Mouse (Mus musculus) limb, embryonic 12.5 days (tissue): ENCODE measurements around the gene Hspa1l. TPM values are rescaled to one million over a fixed set of nuclear protein-coding genes. Genes with fewer than 3 reads are reported as not detected.
A peak's percentile ranks its signal among the peaks of the same experiment; 100 is the strongest.

Source experiments
- ATAC-seq: fragments of 200-750 bp; cut with Nextera tagmentation; 2 replicates; pipeline ENCODE4 v1.8.0; 2017; ENCODE audit warnings: low read depth, moderate TSS enrichment; ENCODE audit not compliant: insufficient number of reproducible peaks, insufficient read depth, low FRiP score, low TSS enrichment
- H3K27ac ChIP-seq: fragments of 300-500 bp; sonication (generic); 2 replicates; pipeline ENCODE4 v1.5.1; 2016; ENCODE audit warnings: mild to moderate bottlenecking, moderate library complexity
- H3K27me3 ChIP-seq: fragments of 300-500 bp; sonication (generic); 2 replicates; pipeline ENCODE4 v1.6.1; 2016; ENCODE audit warnings: mild to moderate bottlenecking, moderate library complexity
- H3K36me3 ChIP-seq: fragments of 300-500 bp; sonication (generic); 2 replicates; pipeline ENCODE4 v1.6.1; 2016; ENCODE audit warnings: mild to moderate bottlenecking, moderate library complexity
- H3K4me1 ChIP-seq: fragments of 300-500 bp; sonication (generic); replicated peaks from 2 replicates; pipeline ENCODE4 v1.6.1; 2016
- H3K4me2 ChIP-seq: fragments of 300-500 bp; sonication (generic); 2 replicates; pipeline ENCODE4 v1.6.1; 2016; ENCODE audit warnings: mild to moderate bottlenecking, moderate library complexity
- H3K4me3 ChIP-seq: fragments of 300-500 bp; sonication (generic); replicated peaks from 2 replicates; pipeline ENCODE4 v1.5.1; 2016; ENCODE audit warnings: mild to moderate bottlenecking
- H3K9ac ChIP-seq: fragments of 300-500 bp; sonication (generic); replicated peaks from 2 replicates; pipeline ENCODE4 v1.6.1; 2016; ENCODE audit warnings: mild to moderate bottlenecking, moderate library complexity
- H3K9me3 ChIP-seq: fragments of 300-500 bp; sonication (generic); 2 replicates; pipeline ENCODE4 v1.6.1; 2016; ENCODE audit warnings: mild to moderate bottlenecking, moderate library complexity
- WGBS: fragments of 180-500 bp; shearing (Covaris S2); methylation state at CpG from one replicate; pipeline ENCODE4 v1.1.7; 2016; 5-methylcytosine and 5-hydroxymethylcytosine counted together
- polyA plus RNA-seq: library from polyadenylated mRNA; unstranded; fragments of >200 nt; fragmentation: Nextera tagmentation; extraction: Ambion mirVana; gene quantifications from 2 replicates; pipeline ENCODE4 v1.2.1, GENCODE M21; 2016

Hspa1l gene
- polyA plus RNA-seq, 1 experiment from 2014 or later: 1.0 TPM

DNA sequence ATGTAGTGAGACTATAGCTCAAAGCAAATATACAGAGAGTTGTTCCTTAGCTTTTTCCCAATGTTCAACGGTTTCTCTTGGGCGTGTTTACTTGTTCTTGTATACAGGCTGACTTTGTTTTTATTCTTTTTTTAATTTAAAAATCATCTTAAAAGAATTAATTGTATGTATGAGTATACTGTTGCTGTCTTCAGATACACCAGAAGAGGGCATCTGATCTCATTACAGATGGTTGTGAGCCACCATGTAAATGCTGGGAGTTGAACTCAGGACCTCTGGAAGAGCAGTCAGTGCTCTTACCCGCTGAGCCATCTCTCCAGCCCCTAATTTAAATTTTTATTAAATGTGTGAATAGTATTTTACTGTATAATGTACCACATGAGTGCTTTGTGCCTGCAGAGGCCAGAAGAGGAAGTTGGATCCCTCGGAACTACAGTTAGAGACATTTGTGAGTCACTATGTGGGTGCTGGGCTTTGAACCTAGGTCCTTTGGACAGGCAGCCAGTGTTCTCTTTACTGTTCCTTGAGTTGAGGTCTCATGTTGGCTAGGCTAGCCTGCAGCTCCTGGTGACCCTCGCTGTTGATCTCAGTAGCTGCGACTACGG lies 35.0 kb downstream of the Hspa1l start:
- Histone ChIP-seq H3K27ac (no peak overlapping the region), H3K9ac (no peak overlapping the region), H3K27me3 (no peaks in the 10 kb centered on the region), H3K4me2 (no peak overlapping the region), H3K4me3 (no peak overlapping the region), H3K4me1 (peaks cover 11% of the 10 kb centered on the region), H3K36me3 (peaks cover 86% of the 10 kb centered on the region), H3K9me3 (no peaks in the 10 kb centered on the region)
- 95% methylated on average over 7 of the region's 7 CpGs for WGBS
- no peak for ATAC-seq

DNA sequence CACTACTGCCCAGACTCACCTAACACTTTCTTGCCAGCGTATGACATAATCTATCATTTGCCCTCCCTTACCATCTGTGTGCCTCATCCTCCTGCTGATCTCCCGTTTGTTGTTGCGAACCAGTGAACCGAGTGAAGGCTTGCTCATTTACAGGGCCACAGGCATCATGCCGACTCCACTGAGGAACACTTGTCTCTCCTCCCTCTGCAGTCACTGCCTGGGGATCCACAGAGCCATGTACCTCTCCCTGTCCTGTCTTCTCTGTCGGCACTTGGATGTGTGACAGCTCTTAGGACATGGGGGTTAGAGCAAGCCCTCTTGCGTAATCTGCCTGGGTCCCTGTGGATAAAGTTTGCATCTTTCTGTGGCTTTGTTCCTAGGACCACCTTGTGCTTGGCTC lies 37.1 kb downstream of the Hspa1l start:
- no peak overlapping the region for H3K27ac ChIP-seq
- no peak for ATAC-seq
- no peak overlapping the region for H3K4me3 ChIP-seq
- 93% methylated on average over 7 of the region's 7 CpGs for WGBS
- H3K4me2 ChIP-seq: no peak overlapping the region
- H3K4me1 ChIP-seq: no peaks in the 10 kb centered on the region
- H3K9me3 ChIP-seq: no peaks in the 10 kb centered on the region
- peaks cover 98% of the 10 kb centered on the region for H3K36me3 ChIP-seq
- no peak overlapping the region for H3K9ac ChIP-seq
- H3K27me3 ChIP-seq: no peaks in the 10 kb centered on the region

DNA sequence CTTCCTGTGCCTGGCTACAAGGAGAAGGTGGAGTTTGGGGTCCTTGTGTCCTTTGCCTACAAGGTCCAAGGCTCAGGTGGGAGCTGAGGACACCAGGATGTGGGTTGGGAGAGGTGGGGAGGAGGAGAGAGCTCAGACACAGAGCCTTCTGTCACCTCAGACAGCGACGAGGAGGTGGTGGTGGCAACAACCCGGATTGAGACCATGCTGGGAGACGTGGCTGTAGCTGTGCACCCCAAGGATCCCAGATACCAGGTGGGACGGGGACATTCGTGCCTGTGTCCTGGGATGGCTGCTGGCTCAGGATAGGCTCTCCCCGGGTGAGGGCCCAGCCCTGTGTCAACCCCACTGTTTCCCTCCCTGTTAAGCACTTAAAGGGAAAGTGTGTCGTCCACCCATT lies 38.9 kb downstream of the Hspa1l start:
- Histone ChIP-seq H3K27ac (no peak overlapping the region), H3K9ac (0 out of 2 replicates have a peak overlapping the region, but pooled peaks have one; percentile 8), H3K4me1 (no peaks in the 10 kb centered on the region), H3K27me3 (no peaks in the 10 kb centered on the region), H3K4me2 (no peak overlapping the region), H3K9me3 (no peaks in the 10 kb centered on the region), H3K4me3 (no peak overlapping the region), H3K36me3 (peaks cover 100% of the 10 kb centered on the region)
- 91% methylated on average over 8 of the region's 8 CpGs for WGBS
- ATAC-seq: no peak

DNA sequence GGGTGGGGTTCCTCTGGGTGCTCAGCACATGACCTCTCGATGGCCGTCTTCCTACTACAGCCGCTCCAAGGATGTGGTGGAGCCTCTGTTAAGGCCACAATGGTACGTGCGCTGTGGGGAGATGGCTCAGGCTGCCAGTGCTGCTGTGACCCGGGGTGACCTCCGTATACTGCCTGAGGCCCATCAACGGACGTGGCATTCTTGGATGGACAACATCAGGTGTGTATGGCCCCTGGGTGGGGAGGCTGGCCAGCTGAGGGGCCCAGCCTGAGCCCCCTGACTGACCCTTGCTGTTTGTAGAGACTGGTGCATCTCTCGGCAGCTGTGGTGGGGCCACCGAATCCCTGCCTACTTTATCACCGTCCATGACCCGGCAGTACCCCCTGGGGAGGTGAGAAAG lies 39.9 kb downstream of the Hspa1l start:
- no peak for ATAC-seq
- Histone ChIP-seq H3K9me3 (no peaks in the 10 kb centered on the region), H3K9ac (no peak overlapping the region), H3K36me3 (peaks cover 99% of the 10 kb centered on the region), H3K27me3 (no peaks in the 10 kb centered on the region), H3K4me1 (no peaks in the 10 kb centered on the region), H3K27ac (no peak overlapping the region), H3K4me3 (no peak overlapping the region), H3K4me2 (no peak overlapping the region)
- WGBS: 84% methylated on average over 13 of the region's 13 CpGs

DNA sequence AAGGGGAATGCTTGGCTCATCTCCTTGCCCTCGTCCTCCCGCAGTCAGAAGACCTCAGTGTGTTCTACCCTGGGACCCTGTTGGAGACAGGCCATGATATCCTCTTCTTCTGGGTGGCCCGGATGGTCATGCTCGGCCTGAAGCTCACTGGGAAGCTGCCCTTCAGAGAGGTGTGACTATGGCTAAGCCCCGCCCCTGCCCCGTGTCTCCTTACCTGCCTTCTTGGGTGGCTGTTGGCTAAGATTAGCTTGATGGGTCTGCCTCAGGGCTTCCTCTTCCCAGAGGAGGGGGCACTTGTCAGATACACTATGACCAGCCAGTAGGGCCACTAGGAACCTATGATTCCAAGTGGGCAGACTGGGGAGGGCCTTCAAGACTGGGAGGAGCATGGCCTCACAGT lies 40.7 kb downstream of the Hspa1l start:
- no peak for ATAC-seq
- Histone ChIP-seq H3K4me3 (no peak overlapping the region), H3K27me3 (no peaks in the 10 kb centered on the region), H3K27ac (no peak overlapping the region), H3K4me2 (no peak overlapping the region), H3K9me3 (no peaks in the 10 kb centered on the region), H3K9ac (no peak overlapping the region), H3K36me3 (peaks cover 91% of the 10 kb centered on the region), H3K4me1 (no peaks in the 10 kb centered on the region)
- WGBS: 85% methylated on average over 6 of the region's 6 CpGs

DNA sequence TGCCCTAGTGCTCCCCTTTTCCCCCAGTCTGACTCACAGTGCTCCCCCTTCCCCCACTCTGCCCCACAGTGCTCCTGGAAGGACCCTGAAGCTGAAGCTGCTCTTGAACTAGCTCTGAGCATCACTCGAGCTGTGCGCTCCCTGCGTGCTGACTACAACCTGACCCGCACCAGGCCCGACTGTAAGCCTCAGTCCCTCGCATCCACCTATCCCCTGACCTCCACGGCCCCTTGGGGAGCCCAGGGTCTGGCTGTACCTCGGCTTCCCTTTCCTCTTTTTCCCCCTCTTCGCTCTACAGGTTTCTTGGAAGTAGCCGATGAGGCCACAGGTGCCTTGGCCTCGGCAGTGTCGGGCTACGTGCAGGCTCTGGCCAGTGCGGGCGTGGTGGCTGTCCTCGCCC lies 42.8 kb downstream of the Hspa1l start:
- WGBS: 93% methylated on average over 16 of the region's 16 CpGs
- Histone ChIP-seq H3K27ac (no peak overlapping the region), H3K9me3 (no peaks in the 10 kb centered on the region), H3K27me3 (no peaks in the 10 kb centered on the region), H3K4me1 (no peaks in the 10 kb centered on the region), H3K4me2 (no peak overlapping the region), H3K4me3 (no peak overlapping the region), H3K36me3 (peaks cover 70% of the 10 kb centered on the region), H3K9ac (no peak overlapping the region)
- ATAC-seq: no peak

DNA sequence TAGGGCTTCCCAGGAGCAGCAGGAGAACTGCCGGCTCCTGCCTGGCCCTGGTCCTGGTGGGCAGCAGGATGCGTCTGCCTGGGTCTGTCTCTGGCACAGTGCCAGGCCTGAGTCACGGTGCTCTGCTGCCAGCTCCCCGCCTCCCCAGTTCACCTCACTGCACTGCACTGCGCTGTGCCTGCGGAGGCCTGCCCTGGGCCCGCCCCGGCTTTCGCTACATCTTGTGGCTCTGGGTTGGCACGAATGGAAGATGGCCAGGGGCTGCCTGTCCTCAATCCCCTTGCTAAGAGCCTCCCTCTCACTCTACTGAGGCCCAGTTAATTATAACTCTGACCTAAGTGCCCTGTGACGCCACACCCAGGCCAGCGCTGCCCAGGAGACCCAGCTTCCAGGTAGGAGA lies 43.9 kb downstream of the Hspa1l start, which contains the start of gene Vwa7:
Vwa7 (plus strand) TSS at position 204 of the 400 bp plus-strand sequence.
- H3K9me3 ChIP-seq: no peaks in the 10 kb centered on the region
- no peak for ATAC-seq
- H3K27me3 ChIP-seq: no peaks in the 10 kb centered on the region
- H3K27ac ChIP-seq: no peak within 1 kb of the TSS
- 74% methylated on average over 12 of the region's 12 CpGs for WGBS
- peaks cover 59% of the 10 kb centered on the region for H3K36me3 ChIP-seq
- no peak within 1 kb of the TSS for H3K4me3 ChIP-seq
- H3K4me1 ChIP-seq: peaks cover 6% of the 10 kb centered on the region
- H3K9ac ChIP-seq: no peak within 1 kb of the TSS
- H3K4me2 ChIP-seq: no peak within 1 kb of the TSS

DNA sequence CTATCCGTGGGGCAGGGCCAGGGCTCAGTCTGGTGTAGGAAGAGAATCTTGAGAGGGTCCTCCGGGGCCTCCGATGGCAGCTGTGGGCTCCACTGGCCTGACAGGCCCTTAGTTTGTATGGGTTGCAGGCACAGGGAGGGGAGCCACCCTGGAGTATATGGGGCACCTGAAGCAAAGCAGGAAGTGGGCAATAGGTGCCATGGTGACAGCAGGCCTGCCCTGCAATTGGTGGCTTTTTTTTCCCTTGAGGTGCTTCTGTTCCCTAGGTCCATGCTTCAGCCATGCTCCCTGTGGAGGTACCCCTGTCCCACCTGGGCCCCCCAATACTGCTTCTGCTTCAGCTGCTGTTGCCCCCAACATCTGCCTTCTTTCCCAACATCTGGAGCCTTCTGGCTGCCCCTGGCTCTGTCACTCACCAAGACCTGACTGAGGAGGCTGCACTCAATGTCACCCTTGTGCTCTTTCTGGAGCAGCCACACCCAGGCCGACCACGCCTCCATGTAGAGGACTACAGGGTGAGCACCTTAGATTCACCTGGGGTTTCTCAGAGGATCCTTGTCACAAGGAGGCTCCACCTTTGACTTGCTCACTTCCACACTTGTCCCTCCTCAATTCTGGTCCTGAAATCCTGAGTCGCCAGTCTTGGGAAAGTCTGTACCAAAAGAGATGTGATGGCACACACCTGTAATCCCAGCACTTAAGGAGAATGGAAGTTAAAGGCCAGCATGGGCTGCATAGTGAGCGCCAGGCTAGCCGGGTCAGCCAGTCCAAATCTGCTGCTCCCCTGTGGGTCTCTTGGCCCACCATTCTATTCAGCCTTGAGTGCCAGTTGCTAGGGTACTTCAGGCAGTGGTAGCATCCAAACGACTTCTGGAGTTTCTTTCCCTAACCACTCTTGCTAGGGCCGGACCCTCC lies 44.5 kb downstream of the Hspa1l start:
- no peak for ATAC-seq
- peaks cover 52% of the 10 kb centered on the region for H3K36me3 ChIP-seq
- no peak overlapping the region for H3K4me3 ChIP-seq
- H3K27me3 ChIP-seq: no peaks in the 10 kb centered on the region
- H3K9me3 ChIP-seq: no peaks in the 10 kb centered on the region
- H3K27ac ChIP-seq: no peak overlapping the region
- H3K9ac ChIP-seq: no peak overlapping the region
- H3K4me1 ChIP-seq: peaks cover 9% of the 10 kb centered on the region
- 81% methylated on average over 10 of the region's 10 CpGs for WGBS
- H3K4me2 ChIP-seq: no peak overlapping the region

DNA sequence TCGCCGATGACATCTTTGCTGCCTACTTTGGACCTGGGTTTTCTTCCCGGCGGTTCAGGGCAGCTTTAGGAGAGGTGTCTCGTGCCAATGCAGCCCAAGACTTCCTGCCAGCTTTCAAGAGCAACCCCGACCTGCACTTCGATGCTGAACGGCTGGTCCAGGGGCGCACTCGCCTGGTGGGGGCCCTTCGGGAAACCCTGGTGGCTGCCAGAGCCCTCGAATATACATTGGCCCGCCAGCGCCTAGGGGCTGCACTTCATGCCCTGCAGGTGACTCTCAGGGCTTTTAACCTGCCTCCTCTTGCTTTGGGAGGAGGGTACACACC lies 45.2 kb downstream of the Hspa1l start:
- Histone ChIP-seq H3K4me3 (no peak overlapping the region), H3K9me3 (no peaks in the 10 kb centered on the region), H3K4me2 (no peak overlapping the region), H3K27ac (no peak overlapping the region), H3K27me3 (no peaks in the 10 kb centered on the region), H3K4me1 (peaks cover 9% of the 10 kb centered on the region), H3K9ac (no peak overlapping the region), H3K36me3 (peaks cover 46% of the 10 kb centered on the region)
- 70% methylated on average over 14 of the region's 14 CpGs for WGBS
- ATAC-seq: no peak

DNA sequence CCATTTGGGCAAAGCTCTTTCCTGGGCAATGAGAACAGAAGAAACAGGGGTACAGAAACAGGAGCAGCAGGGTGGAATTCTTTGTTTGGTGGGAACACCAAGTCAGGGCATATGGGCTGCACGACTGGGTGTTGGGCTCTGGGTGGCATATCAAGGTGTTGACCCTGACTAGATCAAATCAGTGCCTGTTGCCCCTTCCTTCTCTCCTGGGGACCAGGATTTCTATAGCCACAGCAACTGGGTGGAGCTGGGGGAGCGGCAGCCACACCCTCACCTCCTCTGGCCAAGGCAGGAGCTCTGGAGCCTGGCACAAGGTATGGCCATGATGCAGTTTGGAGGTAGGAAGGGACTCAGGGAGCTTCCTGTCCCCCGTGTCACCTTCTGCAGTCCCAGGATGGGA lies 45.7 kb downstream of the Hspa1l start:
- Histone ChIP-seq H3K9me3 (no peaks in the 10 kb centered on the region), H3K4me3 (no peak overlapping the region), H3K9ac (no peak overlapping the region), H3K36me3 (peaks cover 41% of the 10 kb centered on the region), H3K4me2 (no peak overlapping the region), H3K27ac (no peak overlapping the region), H3K27me3 (no peaks in the 10 kb centered on the region), H3K4me1 (peaks cover 9% of the 10 kb centered on the region)
- WGBS: 81% methylated on average over 3 of the region's 3 CpGs
- ATAC-seq: no peak

DNA sequence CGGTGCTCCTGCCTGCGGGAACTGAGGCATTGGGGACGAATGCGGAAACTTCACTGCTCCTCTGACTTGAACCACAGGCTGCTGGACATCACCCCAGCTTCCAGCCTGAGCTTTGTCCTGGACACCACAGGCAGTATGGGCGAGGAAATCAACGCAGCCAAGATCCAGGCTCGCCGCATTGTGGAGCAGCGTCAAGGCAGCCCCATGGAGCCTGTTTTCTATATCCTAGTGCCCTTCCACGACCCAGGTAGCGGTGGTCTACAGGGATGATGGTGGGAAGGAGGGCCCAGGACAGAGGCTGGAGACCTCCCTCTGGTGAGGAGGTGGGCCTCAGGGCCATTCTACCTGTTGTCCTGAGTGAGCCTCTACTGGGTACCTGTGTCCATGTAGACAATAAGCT lies 47.4 kb downstream of the Hspa1l start:
- Histone ChIP-seq H3K4me1 (peaks cover 9% of the 10 kb centered on the region), H3K9ac (no peak overlapping the region), H3K27me3 (no peaks in the 10 kb centered on the region), H3K4me2 (no peak overlapping the region), H3K27ac (no peak overlapping the region), H3K4me3 (no peak overlapping the region), H3K36me3 (peaks cover 24% of the 10 kb centered on the region), H3K9me3 (no peaks in the 10 kb centered on the region)
- no peak for ATAC-seq
- WGBS: 76% methylated on average over 11 of the region's 11 CpGs
